Mouse (Mus musculus) kidney, adult 2 months (tissue): ENCODE results near the gene Tspan4.

Experiments
- CTCF ChIP-seq: fragments of 200-500 bp; conservative IDR thresholded peaks from 2 replicates; pipeline ENCODE4 v1.5.1; 2011; ENCODE audit warnings: low read depth, mild to moderate bottlenecking, control low read depth, low read length, moderate library complexity, mixed read lengths; ENCODE audit not compliant: insufficient read depth, insufficient read length
- POLR2A ChIP-seq: fragments of 200-500 bp; IDR thresholded peaks from one replicate; pipeline ENCODE4 v1.6.1; 2011; ENCODE audit warnings: low read depth, low read length, control low read depth

DNA sequence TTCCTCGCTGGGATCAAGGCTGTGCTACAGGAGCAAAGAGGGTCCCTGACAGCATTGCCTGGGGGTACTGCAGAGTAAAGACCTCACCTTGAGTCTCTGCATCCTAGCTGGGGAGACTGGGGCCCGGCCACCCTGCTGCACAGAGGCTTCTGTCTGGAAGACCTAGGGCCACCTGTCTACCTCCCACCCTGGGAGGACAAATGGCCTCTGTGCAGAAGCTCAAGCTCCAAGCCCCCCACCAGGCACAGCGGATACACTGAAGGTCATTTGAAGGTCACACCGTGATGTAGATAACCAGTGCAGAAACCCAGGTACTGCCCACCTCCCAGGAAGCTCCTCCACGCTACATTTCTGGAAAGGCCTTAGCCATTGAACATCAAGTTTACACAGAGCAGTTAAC lies 46.3 kb upstream of the Tspan4 start:
- TF ChIP-seq CTCF: no peak
- TF ChIP-seq POLR2A: no peak
